Mouse (Mus musculus) urinary bladder, postnatal 25 days (tissue): ENCODE measurements around the gene Pom121l2.

Experiments used
- DNase-seq: peaks from one replicate; pipeline ENCODE4 v3.0.0; 2022; ENCODE audit warnings: low spot score

Gene Pom121l2

GRCm38 (mm10) chr13:22019934-22020835 lies 39.2 kb downstream of the Pom121l2 start:
- DNase-seq, result no peak

- DNase-seq, result peak; percentile 67
Observed at GRCm38 (mm10) chr13:22020901-22021339, 39.9 kb downstream of the Pom121l2 start.

- DNase-seq, result no peak
Observed at GRCm38 (mm10) chr13:22021581-22021980, 40.6 kb downstream of the Pom121l2 start.

GRCm38 (mm10) chr13:22022241-22022640 lies 41.2 kb downstream of the Pom121l2 start:
- peak; percentile 61 for DNase-seq

GRCm38 (mm10) chr13:22026058-22027031 lies 45.4 kb downstream of the Pom121l2 start:
- peak; percentile 88 for DNase-seq

- DNase-seq, result peak; percentile 90
Observed at GRCm38 (mm10) chr13:22028673-22029460, 47.9 kb downstream of the Pom121l2 start.

- DNase-seq, result no peak
Observed at GRCm38 (mm10) chr13:22029928-22030327, 48.9 kb downstream of the Pom121l2 start.

- DNase-seq, result no peak
Observed at GRCm38 (mm10) chr13:22030493-22030892, 49.5 kb downstream of the Pom121l2 start.

- no peak for DNase-seq
Observed at GRCm38 (mm10) chr13:22033741-22034442, 52.9 kb downstream of the Pom121l2 start.

GRCm38 (mm10) chr13:22034443-22035266 lies 53.7 kb downstream of the Pom121l2 start:
- DNase-seq, result no peak

GRCm38 (mm10) chr13:22035267-22036148 lies 54.5 kb downstream of the Pom121l2 start, which contains the start of the genes Hist1h2ah and Hist1h2bk:
Hist1h2ah (minus strand) TSS chr13:22035568.
Hist1h2bk (plus strand) TSS chr13:22035870.
- DNase-seq, result peak; percentile 58

- no peak for DNase-seq
Observed at GRCm38 (mm10) chr13:22036149-22036956, 55.4 kb downstream of the Pom121l2 start.

GRCm38 (mm10) chr13:22036986-22037385 lies 56.0 kb downstream of the Pom121l2 start:
- no peak for DNase-seq

- DNase-seq, result no peak
Observed at GRCm38 (mm10) chr13:22037415-22037814, 56.4 kb downstream of the Pom121l2 start.
